Mouse (Mus musculus) embryo, embryonic 11 days (tissue): ENCODE data around the gene Phlpp1.

ENCODE experiments used
- DNase-seq: peaks from one replicate; pipeline ENCODE4 v3.0.0-alpha.2; 2015

The Phlpp1 gene

GRCm38 (mm10) chr1:106171241-106172220 is at the start of gene Phlpp1:
Phlpp1 (plus strand) TSS chr1:106171752.
- peak; percentile 99 for DNase-seq

- no peak for DNase-seq
Measured at GRCm38 (mm10) chr1:106126601-106127000, 45.0 kb upstream of the Phlpp1 start.

GRCm38 (mm10) chr1:106131697-106132349 is 39.7 kb upstream of the Phlpp1 start:
- no peak for DNase-seq

DNA sequence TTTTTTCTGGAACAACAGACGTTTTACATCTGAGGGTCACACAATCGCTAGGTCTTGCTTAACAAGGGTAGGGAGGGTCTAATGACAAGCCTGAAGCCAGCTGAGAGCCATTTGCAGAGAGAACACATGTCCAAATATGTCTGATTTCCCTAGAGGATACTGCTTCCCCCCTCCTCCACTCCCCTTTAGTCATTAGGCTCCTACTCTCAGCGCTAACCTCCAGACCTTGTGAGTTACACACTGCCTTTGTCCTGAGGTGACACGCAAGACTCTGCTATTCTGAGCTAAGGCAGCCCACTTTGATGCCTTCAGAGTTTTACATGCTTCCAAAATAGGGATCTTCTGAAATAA is 39.2 kb upstream of the Phlpp1 start:
- DNase-seq = peak; percentile 38

GRCm38 (mm10) chr1:106138691-106139090 is 32.9 kb upstream of the Phlpp1 start:
- DNase-seq = no peak

DNA sequence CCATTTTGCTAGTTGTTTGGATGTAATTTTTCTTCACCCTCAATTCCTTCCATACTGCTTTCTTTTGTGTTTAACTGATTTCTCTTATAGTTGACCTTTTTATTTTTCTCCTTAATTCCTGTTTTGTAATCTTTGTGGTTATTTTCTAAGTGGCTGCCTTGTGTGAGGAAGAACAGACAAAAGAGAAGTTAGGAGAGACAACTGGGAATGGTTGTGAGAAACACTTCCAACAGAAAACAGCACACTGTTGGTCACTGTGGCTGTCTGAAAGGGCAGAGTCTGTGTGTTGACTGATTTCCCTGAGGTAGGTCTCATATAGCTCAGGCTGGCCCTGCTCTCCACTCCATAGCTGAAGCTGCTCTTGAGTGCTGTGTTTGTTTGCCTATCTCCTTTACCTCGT is 32.4 kb upstream of the Phlpp1 start:
- no peak for DNase-seq

GRCm38 (mm10) chr1:106142010-106142409 is 29.5 kb upstream of the Phlpp1 start:
- DNase-seq = no peak

DNA sequence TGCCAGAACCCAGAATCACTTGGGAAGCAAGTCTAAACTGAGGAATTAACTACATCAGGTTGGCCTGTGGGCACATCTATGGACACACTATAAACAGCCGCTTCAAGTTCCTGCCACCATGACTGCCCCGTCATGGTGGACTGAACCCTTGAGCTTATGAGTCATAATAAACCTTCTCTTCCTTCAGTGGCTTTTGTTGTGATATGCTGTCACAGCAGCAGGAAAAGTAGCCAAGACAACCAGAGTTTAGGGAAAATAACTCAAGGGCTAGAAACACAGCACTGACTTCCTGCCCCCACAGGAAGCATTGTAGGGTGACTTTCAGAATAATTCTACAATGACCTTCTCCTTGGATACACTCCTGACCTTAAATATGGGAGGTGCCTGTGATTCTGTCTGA is 27.0 kb upstream of the Phlpp1 start:
- DNase-seq = no peak

DNA sequence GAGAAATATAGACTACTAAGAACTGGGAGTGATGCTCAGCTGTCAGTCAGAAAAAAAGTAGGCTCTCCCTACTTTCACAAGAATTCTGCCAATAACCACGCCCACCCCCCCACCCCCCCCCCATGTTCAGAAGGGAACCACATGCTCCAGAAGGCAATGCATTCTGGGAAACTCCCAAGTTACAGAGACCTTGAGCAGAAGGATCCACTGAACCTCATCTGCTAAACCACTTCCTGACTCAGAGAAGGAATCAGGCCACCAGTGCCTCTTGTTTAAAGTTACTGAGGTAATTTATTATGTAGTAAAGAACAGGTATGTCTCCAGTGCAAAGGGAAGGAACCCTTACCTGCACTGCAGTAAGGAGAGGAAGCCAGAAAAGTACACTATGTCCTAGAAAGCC is 26.5 kb upstream of the Phlpp1 start:
- DNase-seq = no peak

DNA sequence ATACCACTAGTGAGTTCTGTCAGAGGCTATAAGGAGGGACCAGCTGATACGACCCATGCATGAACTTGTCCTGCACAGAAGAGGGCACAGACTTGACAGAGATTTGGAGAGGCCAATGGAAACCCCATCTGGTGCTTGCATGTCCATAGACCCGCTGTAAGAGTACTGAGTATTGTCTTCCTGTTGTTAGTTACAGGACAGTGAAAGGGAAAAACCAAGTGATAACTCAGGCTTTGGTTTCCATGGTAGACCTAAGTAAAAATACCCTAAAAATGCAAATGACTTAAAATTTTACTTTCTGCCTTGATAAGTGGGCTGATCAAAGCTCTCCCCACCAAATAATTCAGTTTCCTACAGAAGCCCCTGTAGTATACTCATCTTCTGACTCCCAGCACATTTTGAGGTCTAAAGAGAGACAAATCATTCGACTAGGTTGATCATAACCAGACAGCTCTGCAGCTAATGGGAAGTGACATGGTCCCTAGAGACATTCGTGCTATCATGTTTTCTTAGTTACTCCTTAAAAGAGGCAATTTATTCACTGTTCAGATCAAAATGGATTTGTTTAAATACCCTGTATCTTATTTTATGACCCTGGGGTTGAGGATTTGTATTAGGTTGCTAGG is 25.9 kb upstream of the Phlpp1 start:
- no peak for DNase-seq

- no peak for DNase-seq
Measured at GRCm38 (mm10) chr1:106148386-106149380, 22.9 kb upstream of the Phlpp1 start.

GRCm38 (mm10) chr1:106151846-106152245 is 19.7 kb upstream of the Phlpp1 start:
- DNase-seq = peak; percentile 21

- no peak for DNase-seq
Measured at GRCm38 (mm10) chr1:106152742-106153141, 18.8 kb upstream of the Phlpp1 start.

DNA sequence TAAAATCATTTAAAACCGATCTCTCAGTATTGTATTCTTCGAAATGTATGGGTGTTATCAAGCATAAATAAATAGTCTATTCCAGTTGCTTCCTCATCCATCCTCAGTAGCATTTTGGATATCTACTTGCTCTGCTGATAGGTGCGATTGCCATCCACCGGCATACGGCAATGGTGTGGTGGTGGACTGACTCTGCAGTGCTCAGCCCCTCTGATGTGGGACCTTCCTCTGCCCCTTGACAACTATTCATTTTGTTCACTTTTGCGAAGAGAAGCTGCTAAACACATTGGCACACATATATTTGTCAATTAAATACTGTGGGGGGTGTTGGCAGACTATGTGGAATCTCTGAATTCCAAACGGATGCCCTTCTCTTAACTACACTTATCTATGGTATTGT is 17.0 kb upstream of the Phlpp1 start:
- no peak for DNase-seq

DNA sequence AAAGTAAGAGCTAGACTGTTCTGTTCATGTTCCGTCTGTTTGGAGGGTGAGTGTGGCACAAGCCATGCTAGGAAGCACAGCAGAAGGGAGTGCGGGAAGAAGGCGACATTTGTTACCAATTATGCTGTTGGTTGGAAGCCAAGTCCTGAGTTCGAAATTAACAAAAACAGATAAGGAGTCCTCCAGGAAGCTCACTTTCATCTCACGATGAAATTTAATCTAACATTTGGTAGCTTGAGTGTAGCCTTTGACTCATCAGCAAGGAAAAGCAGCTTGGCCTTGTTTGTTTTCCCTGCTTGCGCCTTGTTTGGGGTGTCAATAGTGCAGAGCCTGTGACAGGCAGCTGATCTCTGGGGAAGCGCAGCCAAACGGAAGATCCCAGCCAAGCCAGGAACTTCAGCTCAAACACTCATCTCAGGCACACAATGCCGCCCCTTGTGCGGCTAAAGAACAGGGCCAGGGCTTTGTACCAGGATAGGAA is 16.4 kb upstream of the Phlpp1 start:
- peak; percentile 16 for DNase-seq

- no peak for DNase-seq
Measured at GRCm38 (mm10) chr1:106155702-106156101, 15.8 kb upstream of the Phlpp1 start.

- no peak for DNase-seq
Measured at GRCm38 (mm10) chr1:106157961-106158515, 13.5 kb upstream of the Phlpp1 start.

DNA sequence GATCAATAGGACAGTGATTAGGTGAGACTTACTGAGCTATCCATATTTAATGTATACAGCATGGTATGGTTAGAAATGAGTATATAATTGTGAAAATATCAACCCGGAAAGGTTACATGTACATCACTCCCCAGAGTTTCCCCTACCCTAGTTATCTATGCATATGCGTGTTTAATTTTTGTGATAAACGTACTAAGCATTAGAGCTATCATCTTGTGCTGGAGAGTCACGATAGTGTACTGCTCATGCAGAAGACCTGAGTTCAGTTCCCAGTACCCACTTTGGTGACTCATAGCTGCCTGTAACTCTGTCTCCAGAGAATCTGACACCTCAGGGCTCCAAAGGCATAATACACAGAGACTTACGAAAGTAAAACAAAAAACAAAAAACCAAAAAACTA is 11.9 kb upstream of the Phlpp1 start:
- DNase-seq = no peak

DNA sequence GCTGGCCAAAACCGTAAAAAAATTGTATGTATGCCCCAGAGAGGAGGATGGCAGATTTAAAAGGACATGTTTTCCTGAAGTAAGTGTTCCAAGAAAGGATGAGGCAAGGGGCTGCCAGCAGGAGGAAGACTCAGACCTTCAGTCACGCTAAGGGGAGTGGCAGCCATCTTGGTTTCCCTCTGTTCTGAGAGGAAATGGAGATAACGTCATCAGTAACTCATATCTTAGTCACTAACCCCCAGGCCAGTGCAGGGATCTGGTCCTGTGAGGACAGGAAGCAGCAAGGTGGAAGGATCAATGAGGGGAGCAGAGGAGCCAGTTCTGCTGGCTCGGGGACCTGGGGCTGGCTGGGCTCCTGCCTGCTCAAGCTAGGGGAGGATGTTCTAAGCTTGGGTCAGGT is 10.6 kb upstream of the Phlpp1 start:
- no peak for DNase-seq

GRCm38 (mm10) chr1:106162581-106162980 is 9.0 kb upstream of the Phlpp1 start:
- no peak for DNase-seq

- DNase-seq = no peak
Measured at GRCm38 (mm10) chr1:106163401-106163800, 8.2 kb upstream of the Phlpp1 start.

GRCm38 (mm10) chr1:106164111-106164510 is 7.4 kb upstream of the Phlpp1 start:
- DNase-seq = no peak
